Mouse (Mus musculus) forebrain, embryonic 13.5 days (tissue): Measurements from ENCODE around the gene Foxf1. TPM values are rescaled to one million over a fixed set of nuclear protein-coding genes. Genes with fewer than 3 reads are reported as not detected.

Experiments
- ATAC-seq: fragments of 200-750 bp; cut with Nextera tagmentation; 2 replicates; pipeline ENCODE4 v1.8.0; 2017
- H3K27ac ChIP-seq: fragments of 300-500 bp; sonication (generic); 2 replicates; pipeline ENCODE4 v1.5.1; 2015; ENCODE audit warnings: inconsistent platforms, mild to moderate bottlenecking, moderate library complexity
- H3K27me3 ChIP-seq: fragments of 300-500 bp; sonication (generic); 2 replicates; pipeline ENCODE4 v1.6.1; 2015; ENCODE audit warnings: mild to moderate bottlenecking, inconsistent platforms
- H3K36me3 ChIP-seq: fragments of 300-500 bp; sonication (generic); 2 replicates; pipeline ENCODE4 v1.6.1; 2015; ENCODE audit warnings: mild to moderate bottlenecking, inconsistent platforms; ENCODE audit not compliant: poor library complexity, severe bottlenecking
- H3K4me1 ChIP-seq: fragments of 300-500 bp; sonication (generic); 2 replicates; pipeline ENCODE4 v1.6.1; 2015; ENCODE audit warnings: inconsistent platforms
- H3K4me2 ChIP-seq: fragments of 300-500 bp; sonication (generic); 2 replicates; pipeline ENCODE4 v1.6.1; 2015; ENCODE audit warnings: inconsistent platforms, mild to moderate bottlenecking, moderate library complexity
- H3K4me3 ChIP-seq: fragments of 300-500 bp; sonication (generic); 2 replicates; pipeline ENCODE4 v1.5.1; 2015; ENCODE audit warnings: mild to moderate bottlenecking, inconsistent platforms
- H3K9ac ChIP-seq: fragments of 300-500 bp; sonication (generic); 2 replicates; pipeline ENCODE4 v1.6.1; 2015; ENCODE audit warnings: mild to moderate bottlenecking, inconsistent platforms
- H3K9me3 ChIP-seq: fragments of 300-500 bp; sonication (generic); replicated peaks from 2 replicates; pipeline ENCODE4 v1.6.1; 2016; ENCODE audit warnings: inconsistent platforms
- WGBS: fragments of 180-500 bp; shearing (Covaris S2); methylation state at CpG from one replicate; pipeline ENCODE4 v1.1.7; 2015; 5-methylcytosine and 5-hydroxymethylcytosine counted together
- polyA plus RNA-seq: library from polyadenylated mRNA; unstranded; fragments of >200 nt; fragmentation: Nextera tagmentation; extraction: Ambion mirVana; gene quantifications from 2 replicates; pipeline ENCODE4 v1.2.1, GENCODE M21; 2015

Foxf1 gene
- polyA plus RNA-seq, 1 experiment from 2014 or later, result 0.50 TPM

DNA sequence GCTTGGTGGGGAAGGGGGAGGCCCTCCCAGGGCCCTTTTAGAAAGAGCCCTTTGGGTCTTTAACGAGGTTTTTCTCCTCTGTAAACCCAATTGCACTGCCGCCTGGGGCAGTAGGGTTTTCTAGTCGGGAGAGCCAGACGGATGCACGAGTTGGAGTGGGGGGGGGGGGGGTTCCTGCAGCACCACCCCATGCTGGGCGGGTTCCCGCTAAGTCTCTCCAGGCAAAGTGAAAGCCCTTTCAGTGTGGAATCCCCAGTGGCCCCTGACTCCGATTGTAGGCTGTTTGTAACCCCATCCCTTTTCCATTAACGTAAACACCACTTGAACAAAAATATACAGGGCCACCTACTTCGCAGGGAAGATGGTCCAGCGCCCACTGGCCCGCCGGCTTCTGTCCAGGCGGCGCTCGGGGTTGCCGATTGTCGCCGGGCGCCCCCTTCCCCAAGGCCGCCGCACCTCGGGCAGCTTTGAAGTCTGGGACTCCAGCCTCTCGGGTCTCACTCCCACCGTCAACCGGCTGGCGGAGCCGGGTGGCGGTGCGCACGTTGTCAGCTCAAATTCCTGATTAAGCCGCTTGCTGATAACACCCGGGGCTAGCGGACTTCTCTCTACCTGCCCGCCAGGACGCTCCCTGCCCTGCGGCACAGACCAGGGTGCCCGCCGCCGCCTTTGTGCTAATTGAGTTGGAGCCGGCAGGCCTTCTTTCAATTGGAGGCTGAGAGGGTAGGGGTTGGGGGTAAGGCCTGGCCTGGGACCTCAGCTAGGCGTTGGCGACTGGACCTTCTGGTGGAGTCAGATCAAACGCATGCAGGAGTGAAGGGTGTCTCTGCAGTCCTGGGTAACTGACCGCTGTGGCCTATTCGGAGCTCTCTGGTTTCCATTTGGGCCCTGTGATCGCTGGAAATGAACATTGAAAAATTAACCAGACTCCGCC lies 10.7 kb upstream of the Foxf1 start:
- ATAC-seq, result no peak
- H3K27ac ChIP-seq, result no peak overlapping the region
- H3K4me2 ChIP-seq, result 0 out of 2 replicates have a peak overlapping the region, but pooled peaks have one; percentile 12
- 1% methylated on average over 45 of the region's 48 CpGs for WGBS
- H3K4me1 ChIP-seq, result peaks cover 4% of the 10 kb centered on the region; the same call in 1 of the 2 replicates
- H3K27me3 ChIP-seq, result peaks cover 100% of the 10 kb centered on the region
- H3K36me3 ChIP-seq, result no peaks in the 10 kb centered on the region
- no peak overlapping the region for H3K4me3 ChIP-seq
- H3K9ac ChIP-seq, result no peak overlapping the region
- no peaks in the 10 kb centered on the region for H3K9me3 ChIP-seq

DNA sequence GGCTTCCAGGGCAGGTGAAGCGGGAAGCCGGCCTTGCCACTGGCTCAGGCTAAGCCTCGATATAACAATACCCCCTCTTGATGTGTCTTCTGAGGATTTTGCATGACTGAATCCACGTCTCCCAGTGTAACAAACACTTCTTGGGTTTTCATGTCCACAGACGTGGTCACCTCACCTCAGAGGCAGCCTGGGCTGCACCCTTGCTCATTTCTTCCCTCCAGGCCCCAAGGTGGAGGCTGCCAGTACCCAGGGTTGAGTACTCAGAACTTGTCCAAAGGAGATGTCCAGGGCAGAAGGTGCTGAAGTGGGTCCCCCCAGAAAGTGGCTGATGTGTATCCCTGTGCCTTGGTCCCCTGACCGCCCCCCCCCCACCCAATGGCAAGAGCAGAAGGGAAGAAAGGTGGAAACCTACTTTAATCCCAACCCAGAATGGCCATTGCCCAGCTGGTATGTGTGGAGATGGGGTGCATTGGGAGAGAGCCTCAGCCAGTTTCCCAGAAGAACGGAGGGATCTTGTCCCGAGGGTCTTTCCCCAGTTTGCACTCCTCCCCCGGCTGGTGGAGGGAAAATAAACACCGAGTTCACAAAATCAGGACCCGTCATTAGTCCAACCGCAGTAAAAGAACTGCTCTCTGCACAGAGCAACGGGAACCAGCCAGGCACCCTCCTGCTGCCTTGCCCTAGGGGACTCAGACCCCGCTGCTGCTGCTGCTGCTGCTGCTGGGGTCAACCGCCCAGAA lies 9.9 kb upstream of the Foxf1 start:
- H3K36me3 ChIP-seq, result no peaks in the 10 kb centered on the region
- H3K9me3 ChIP-seq, result no peaks in the 10 kb centered on the region
- ATAC-seq, result no peak
- no peak overlapping the region for H3K4me3 ChIP-seq
- H3K9ac ChIP-seq, result no peak overlapping the region
- H3K27me3 ChIP-seq, result peaks cover 100% of the 10 kb centered on the region
- no peak overlapping the region for H3K27ac ChIP-seq
- under 1% methylated on average over 15 of the region's 15 CpGs for WGBS
- peaks cover 4% of the 10 kb centered on the region; the same call in 1 of the 2 replicates for H3K4me1 ChIP-seq
- no peak overlapping the region for H3K4me2 ChIP-seq

DNA sequence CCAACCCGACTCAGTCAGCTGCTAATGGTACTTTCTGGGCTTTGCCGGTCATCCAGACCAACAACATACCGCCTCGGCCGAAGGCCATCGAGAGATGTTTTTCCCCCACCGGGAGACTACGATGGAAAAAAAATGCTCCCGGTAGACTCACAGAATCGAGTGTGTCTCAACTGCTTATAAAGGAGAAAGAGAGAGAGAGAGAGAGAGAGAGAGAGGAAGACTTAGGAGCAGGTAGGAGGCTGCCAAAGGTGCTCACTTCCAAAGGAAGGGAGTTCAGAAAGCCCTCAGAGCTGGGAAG lies 9.4 kb upstream of the Foxf1 start:
- peaks cover 4% of the 10 kb centered on the region; the same call in 1 of the 2 replicates for H3K4me1 ChIP-seq
- no peak overlapping the region for H3K4me2 ChIP-seq
- H3K36me3 ChIP-seq, result no peaks in the 10 kb centered on the region
- H3K9ac ChIP-seq, result no peak overlapping the region
- no peak overlapping the region for H3K4me3 ChIP-seq
- no peak overlapping the region for H3K27ac ChIP-seq
- peaks cover 100% of the 10 kb centered on the region for H3K27me3 ChIP-seq
- WGBS, result under 1% methylated on average over 10 of the region's 10 CpGs
- no peaks in the 10 kb centered on the region for H3K9me3 ChIP-seq
- ATAC-seq, result no peak

DNA sequence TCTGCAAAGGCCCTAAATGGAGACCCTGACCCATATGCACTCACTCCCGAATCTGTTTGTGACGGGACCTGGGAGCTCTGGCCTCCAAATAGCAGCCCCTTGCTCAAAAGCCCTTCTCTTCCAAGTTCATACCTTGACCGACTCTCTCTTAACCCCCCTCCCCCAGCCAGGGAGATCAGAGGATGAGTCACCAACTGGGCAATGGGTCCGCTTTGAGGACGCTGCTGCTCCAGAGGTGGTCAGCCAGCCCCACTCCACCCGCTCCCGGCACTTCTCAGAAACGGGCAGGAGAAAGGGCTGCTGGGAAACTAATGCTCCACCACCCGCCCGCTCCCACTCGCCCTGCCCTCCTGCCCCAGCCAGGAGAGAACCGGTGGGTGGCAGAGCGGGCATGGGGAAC lies 8.2 kb upstream of the Foxf1 start:
- H3K4me2 ChIP-seq, result no peak overlapping the region
- H3K9me3 ChIP-seq, result no peaks in the 10 kb centered on the region
- no peak overlapping the region for H3K9ac ChIP-seq
- peaks cover 100% of the 10 kb centered on the region for H3K27me3 ChIP-seq
- peaks cover 4% of the 10 kb centered on the region; the same call in 1 of the 2 replicates for H3K4me1 ChIP-seq
- ATAC-seq, result no peak
- H3K27ac ChIP-seq, result no peak overlapping the region
- no peak overlapping the region for H3K4me3 ChIP-seq
- H3K36me3 ChIP-seq, result no peaks in the 10 kb centered on the region
- WGBS, result under 1% methylated on average over 13 of the region's 13 CpGs

DNA sequence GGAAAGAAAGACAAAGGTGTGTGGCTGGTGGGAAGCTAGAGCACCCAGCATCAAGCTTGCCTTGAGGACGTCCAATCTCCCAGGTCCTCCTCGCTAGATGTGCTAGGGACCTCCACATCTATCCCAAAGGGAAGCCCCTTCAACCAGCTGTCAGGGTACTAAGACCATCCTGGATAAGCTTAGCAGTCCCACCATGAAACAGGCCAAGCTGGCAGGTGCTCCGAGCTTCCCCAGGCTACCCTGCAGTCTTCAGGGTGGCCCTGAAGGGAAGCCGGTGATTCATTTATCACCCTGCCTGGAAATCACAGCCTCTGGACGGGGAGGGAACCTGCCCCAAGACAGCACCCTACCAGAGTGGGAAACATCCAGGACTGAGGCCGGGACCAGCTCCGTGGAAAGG lies 7.6 kb upstream of the Foxf1 start:
- H3K4me2 ChIP-seq, result no peak overlapping the region
- peaks cover 100% of the 10 kb centered on the region for H3K27me3 ChIP-seq
- no peak overlapping the region for H3K27ac ChIP-seq
- H3K9ac ChIP-seq, result no peak overlapping the region
- peaks cover 4% of the 10 kb centered on the region; the same call in 1 of the 2 replicates for H3K4me1 ChIP-seq
- H3K9me3 ChIP-seq, result no peaks in the 10 kb centered on the region
- ATAC-seq, result no peak
- H3K4me3 ChIP-seq, result no peak overlapping the region
- 3% methylated on average over 7 of the region's 7 CpGs for WGBS
- no peaks in the 10 kb centered on the region for H3K36me3 ChIP-seq

DNA sequence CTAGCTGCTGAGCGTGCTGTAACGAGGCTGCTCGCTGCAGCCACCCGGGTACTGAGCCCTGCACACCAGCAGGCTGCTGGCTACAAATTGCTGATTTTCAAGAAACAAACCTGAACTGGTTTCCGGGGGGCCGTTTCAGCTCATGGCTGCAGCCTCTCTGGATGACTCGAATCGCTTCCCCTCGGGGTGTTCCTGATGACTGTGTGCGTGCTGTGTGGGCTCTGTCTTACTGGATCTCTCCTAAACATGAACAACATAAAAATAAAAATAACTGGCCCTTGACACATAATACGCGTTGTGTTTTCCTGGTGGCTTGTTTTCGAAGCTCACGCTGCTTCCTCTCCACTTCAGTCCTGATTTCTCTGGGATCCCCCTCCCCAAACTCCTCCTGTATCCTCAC lies 5.5 kb upstream of the Foxf1 start:
- no peak for ATAC-seq
- no peak overlapping the region for H3K27ac ChIP-seq
- H3K9ac ChIP-seq, result no peak overlapping the region
- H3K4me1 ChIP-seq, result peaks cover 13% of the 10 kb centered on the region
- peaks cover 100% of the 10 kb centered on the region for H3K27me3 ChIP-seq
- no peak overlapping the region for H3K4me3 ChIP-seq
- H3K36me3 ChIP-seq, result no peaks in the 10 kb centered on the region
- under 1% methylated on average over 14 of the region's 14 CpGs for WGBS
- no peaks in the 10 kb centered on the region for H3K9me3 ChIP-seq
- H3K4me2 ChIP-seq, result no peak overlapping the region

DNA sequence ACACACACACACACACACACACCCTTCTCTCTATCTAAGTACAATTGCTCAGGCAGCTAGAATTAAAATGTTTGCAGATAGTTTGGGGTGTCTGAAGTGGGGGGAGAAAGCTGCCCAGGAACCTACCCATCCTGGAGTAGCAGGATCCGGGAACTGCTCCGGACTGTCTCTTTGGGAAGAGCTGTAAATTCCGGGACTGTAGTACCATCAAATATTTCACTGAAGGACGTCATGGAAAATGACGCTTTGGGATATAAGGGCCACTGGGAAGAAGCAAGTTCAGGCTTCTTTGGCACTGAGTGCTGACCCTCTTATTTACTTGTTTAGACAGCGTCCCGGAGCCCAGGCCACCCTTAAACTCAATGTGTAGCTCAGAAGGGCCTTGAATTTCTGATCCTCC lies 5.0 kb upstream of the Foxf1 start:
- ATAC-seq, result no peak
- no peaks in the 10 kb centered on the region for H3K9me3 ChIP-seq
- WGBS, result 2% methylated on average over 7 of the region's 7 CpGs

DNA sequence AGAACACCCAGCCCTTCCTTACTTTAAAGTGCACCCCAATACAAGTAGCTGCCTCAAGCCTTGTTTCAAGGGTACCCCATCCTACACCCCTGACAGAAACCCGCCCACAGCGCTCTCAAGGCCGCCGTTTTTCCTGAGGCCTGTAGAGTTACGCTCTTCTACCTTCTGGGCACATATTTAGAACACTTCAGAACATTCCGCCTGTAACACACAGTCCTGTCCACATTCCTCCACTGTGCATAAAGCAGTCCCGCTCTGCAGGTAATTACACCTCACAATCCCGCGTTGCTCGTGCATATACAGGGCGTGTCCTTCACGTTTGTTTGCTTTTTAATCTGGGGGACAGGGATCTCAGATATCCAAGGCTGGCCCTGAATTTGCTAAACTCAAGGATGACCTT lies 4.2 kb upstream of the Foxf1 start:
- H3K27ac ChIP-seq, result no peak overlapping the region
- 1% methylated on average over 12 of the region's 12 CpGs for WGBS
- H3K4me2 ChIP-seq, result no peak overlapping the region
- no peak overlapping the region for H3K4me3 ChIP-seq
- peaks cover 25% of the 10 kb centered on the region for H3K4me1 ChIP-seq
- H3K27me3 ChIP-seq, result peaks cover 100% of the 10 kb centered on the region
- H3K9me3 ChIP-seq, result no peaks in the 10 kb centered on the region
- H3K9ac ChIP-seq, result no peak overlapping the region
- ATAC-seq, result no peak
- H3K36me3 ChIP-seq, result no peaks in the 10 kb centered on the region

More for the DNA sequence above, 5.0 kb upstream of the Foxf1 start:
- no peak overlapping the region for H3K9ac ChIP-seq
- H3K27ac ChIP-seq, result no peak overlapping the region
- H3K4me1 ChIP-seq, result peaks cover 17% of the 10 kb centered on the region
- no peak overlapping the region for H3K4me3 ChIP-seq
- H3K27me3 ChIP-seq, result peaks cover 100% of the 10 kb centered on the region
- H3K4me2 ChIP-seq, result no peak overlapping the region
- H3K36me3 ChIP-seq, result no peaks in the 10 kb centered on the region

DNA sequence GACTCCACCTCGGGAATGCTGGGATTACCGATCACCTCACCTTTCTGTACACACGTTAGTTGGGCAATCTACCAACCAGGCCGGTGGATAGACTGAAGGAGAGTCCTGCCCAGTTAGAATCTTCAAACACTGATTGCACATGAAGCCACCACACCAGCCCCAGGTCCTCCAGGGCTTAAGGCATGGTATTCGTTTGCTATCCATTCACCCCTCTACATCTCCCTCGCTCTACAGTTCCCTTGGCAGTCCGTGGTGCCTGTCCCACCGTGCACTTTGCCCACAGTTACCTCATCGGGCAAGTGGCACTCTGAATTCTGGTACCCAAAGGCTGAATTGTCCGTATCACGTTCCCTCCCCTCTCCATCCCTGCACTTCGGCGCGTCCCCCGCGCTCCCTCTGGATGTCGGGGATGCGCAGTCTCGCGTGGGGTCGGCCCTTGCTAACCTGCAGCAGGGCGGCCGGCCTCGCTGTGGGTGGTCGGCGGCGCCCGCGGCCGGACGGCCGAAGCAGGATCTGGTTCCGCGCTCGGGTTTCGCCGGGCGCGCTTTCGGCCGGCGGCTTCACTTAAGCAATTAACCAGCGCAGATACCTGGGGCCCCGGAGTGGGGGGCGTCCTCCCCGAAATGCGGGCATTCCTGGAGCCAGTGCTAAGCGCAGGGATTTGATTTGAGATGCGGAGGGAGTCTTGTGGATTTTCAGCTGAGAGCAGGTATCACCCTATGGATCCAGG lies 3.7 kb upstream of the Foxf1 start:
- H3K27ac ChIP-seq, result no peak overlapping the region
- WGBS, result under 1% methylated on average over 49 of the region's 49 CpGs
- peaks cover 100% of the 10 kb centered on the region for H3K27me3 ChIP-seq
- no peak overlapping the region for H3K4me2 ChIP-seq
- H3K9ac ChIP-seq, result no peak overlapping the region
- H3K4me3 ChIP-seq, result no peak overlapping the region
- no peaks in the 10 kb centered on the region for H3K36me3 ChIP-seq
- H3K4me1 ChIP-seq, result peaks cover 27% of the 10 kb centered on the region
- no peaks in the 10 kb centered on the region for H3K9me3 ChIP-seq
- ATAC-seq, result no peak

DNA sequence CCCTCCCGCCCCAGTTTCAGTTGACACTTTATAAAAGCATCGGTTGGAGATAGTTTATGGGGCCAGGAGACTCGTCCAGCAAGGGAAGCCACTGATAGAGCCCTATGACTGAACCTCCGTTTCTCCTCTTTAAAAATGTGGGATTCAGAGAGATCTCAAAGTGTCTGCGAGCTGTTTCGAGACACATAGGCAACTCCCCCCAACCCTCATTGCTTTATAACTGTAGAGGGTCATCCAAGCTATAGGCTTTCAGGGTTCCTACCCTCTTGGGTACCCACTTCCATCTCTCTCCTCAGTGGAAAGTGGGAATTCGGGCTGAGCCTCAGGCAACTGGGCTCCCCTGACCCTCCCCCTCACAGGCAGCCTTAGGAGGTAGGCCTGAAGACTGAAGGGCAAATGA lies 2.8 kb upstream of the Foxf1 start:
- WGBS, result 2% methylated on average over 7 of the region's 7 CpGs
- no peak for ATAC-seq
- no peak overlapping the region for H3K4me3 ChIP-seq
- H3K4me2 ChIP-seq, result no peak overlapping the region
- no peaks in the 10 kb centered on the region for H3K9me3 ChIP-seq
- peaks cover 100% of the 10 kb centered on the region for H3K27me3 ChIP-seq
- H3K9ac ChIP-seq, result no peak overlapping the region
- H3K4me1 ChIP-seq, result peaks cover 27% of the 10 kb centered on the region
- no peak overlapping the region for H3K27ac ChIP-seq
- H3K36me3 ChIP-seq, result no peaks in the 10 kb centered on the region

DNA sequence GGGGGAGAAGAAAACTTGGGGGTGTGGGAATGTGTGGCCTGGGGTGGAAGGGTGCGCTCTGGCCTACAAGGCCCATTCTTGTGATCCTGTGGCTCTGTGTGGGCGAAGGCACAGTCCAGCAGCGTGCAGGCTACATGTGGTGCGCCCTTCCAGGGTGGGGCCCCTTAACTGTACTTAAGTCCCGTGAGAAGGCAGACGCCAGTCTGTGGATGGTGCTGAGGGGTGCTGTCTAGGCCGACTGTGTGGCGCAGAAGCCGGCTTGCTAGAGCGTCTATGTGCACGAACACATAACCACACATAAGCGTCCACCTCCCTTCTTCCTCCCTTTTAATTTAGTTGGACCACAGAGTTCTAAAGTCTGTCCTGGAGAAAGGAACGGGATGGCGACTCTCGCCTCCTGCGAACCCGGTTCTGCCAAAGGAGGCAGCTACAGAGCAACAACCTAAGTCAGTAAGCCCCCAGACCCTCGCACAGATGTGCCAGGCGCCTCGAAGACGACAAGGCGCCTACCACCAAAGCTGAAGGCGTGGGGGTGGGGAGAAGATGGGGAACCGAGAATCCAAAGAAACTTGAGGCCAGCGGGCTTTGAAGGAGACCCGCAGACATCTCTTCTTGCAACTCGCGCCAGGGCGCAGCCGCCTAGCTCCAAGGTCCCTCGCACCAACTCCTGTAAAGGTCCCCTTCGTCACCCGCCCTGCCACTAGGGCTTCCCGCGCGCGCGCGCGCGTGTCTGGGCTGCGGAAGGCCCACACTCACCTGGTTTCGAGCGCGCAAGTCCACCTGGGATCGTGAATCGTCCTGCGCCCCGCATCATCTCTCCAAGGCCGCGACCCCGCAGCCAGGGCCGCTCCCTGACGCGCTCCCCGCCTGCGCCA lies 1.7 kb upstream of the Foxf1 start:
- H3K4me3 ChIP-seq, result peak overlapping the region; percentile 41
- no peaks in the 10 kb centered on the region for H3K36me3 ChIP-seq
- no peak overlapping the region for H3K9ac ChIP-seq
- no peaks in the 10 kb centered on the region for H3K9me3 ChIP-seq
- H3K4me2 ChIP-seq, result peak overlapping the region; percentile 73
- peaks cover 100% of the 10 kb centered on the region for H3K27me3 ChIP-seq
- no peak overlapping the region for H3K27ac ChIP-seq
- under 1% methylated on average over 57 of the region's 57 CpGs for WGBS
- H3K4me1 ChIP-seq, result peaks cover 27% of the 10 kb centered on the region
- ATAC-seq, result no peak
